Mouse (Mus musculus) stomach, adult 2 months (tissue): ENCODE measurements around the gene Snx4. TPM values are rescaled to one million over a fixed set of nuclear protein-coding genes. Genes with fewer than 3 reads are reported as not detected.

Experiments used
- polyA plus RNA-seq: library from polyadenylated mRNA; depleted of rRNA; stranded (reverse); fragments of >200 nt; gene quantifications from 2 replicates; pipeline ENCODE4 v1.2.3, GENCODE M21; 2012; rRNA removed

Snx4 gene
- polyA plus RNA-seq, result 1.5 and 3.0 TPM in 2 replicates

GRCm38 (mm10) chr16:33251194-33252051 lies at the start of gene Snx4:
Gene Snx4 (plus strand): TSS chr16:33251442.

Other genes with a start within 250 kb of the Snx4 start
- gene Iqcg, start 195.2 kb upstream of the Snx4 start, polyA plus RNA-seq, result 0.05 and 0.23 TPM in 2 replicates
- 16.3 and 19.8 TPM in 2 replicates for gene Rpl35a, start 195.0 kb upstream of the Snx4 start, polyA plus RNA-seq
- gene Lmln, start 188.9 kb upstream of the Snx4 start, polyA plus RNA-seq, result 0.37 and 0.48 TPM in 2 replicates
- 2.6 and 3.0 TPM in 2 replicates for gene Osbpl11, start 66.4 kb upstream of the Snx4 start, polyA plus RNA-seq
- 0.80 and 1.1 TPM in 2 replicates for gene Zfp148, start 129.4 kb downstream of the Snx4 start, polyA plus RNA-seq